Comparison of ENCODE assay signal across 8 mouse cellular contexts in genomic region chr9:65195982-65196737, GRCm38 (mm10). TPM values are rescaled to one million over a fixed set of nuclear protein-coding genes. Genes with fewer than 3 reads are reported as not detected.
DNase-seq lines count a peak whose midpoint lies in the region; ATAC-seq and TF ChIP-seq lines count a peak whose summit lies in the region.

No protein-coding gene starts in this region.

- no peaks in the 10 kb centered on the region for H3K27me3 ChIP-seq in heart, adult 2 months (ENCODE audit: control insufficient read depth, insufficient read depth, low read length)
- no peaks in the 10 kb centered on the region for H3K27me3 ChIP-seq in embryonic facial prominence, embryonic 10.5 days (replicated peaks; ENCODE audit: low read depth, poor library complexity, severe bottlenecking)
- no peaks in the 10 kb centered on the region for H3K27me3 ChIP-seq in hindbrain, postnatal 0 days (ENCODE audit: insufficient read depth, low read length)
- no peaks in the 10 kb centered on the region for H3K27me3 ChIP-seq in midbrain, embryonic 14.5 days (ENCODE audit: control insufficient read depth, insufficient read depth, low read length)

- peak overlapping the region; percentile 35 for H3K4me2 ChIP-seq in hindbrain, postnatal 0 days (ENCODE audit: low read depth, low read length)
- H3K4me2 ChIP-seq in midbrain, embryonic 14.5 days (ENCODE audit: low read length), result peak overlapping the region; percentile 38

- 0 out of 2 replicates have a peak, but pooled peaks have one; percentile 4 for TF ChIP-seq EP300 in heart, adult 2 months (IDR thresholded peaks at IDR 0.05; ENCODE audit: insufficient read depth, low read depth, low read length)

- intact Hi-C loops in heart, adult 2 months (cut with DNase I), result loop anchor here (2.0 to 10.0 kb wide), 2 partner anchors 19 to 461 kb away; partner anchors contain the start of gene Rab11a
- intact Hi-C loops in heart, postnatal 25 days (cut with DNase I), result loop anchor here (2.0 kb wide), 1 partner anchor 19 kb away; no protein-coding TSS in a partner anchor

- peak overlapping the region; percentile 71 for H3K9ac ChIP-seq in heart, adult 2 months (ENCODE audit: low read depth, low read length)
- peak overlapping the region; percentile 37 for H3K9ac ChIP-seq in hindbrain, postnatal 0 days (replicated peaks; ENCODE audit: low read length)
- H3K9ac ChIP-seq in midbrain, embryonic 14.5 days (replicated peaks; ENCODE audit: low read length), result no peak overlapping the region

- no peaks in the 10 kb centered on the region for H3K9me3 ChIP-seq in embryonic facial prominence, embryonic 10.5 days
- H3K9me3 ChIP-seq in hindbrain, postnatal 0 days (ENCODE audit: low read length), result no peaks in the 10 kb centered on the region
- H3K9me3 ChIP-seq in midbrain, embryonic 14.5 days (ENCODE audit: control insufficient read depth, low read length), result no peaks in the 10 kb centered on the region

- TF ChIP-seq CTCF in heart, adult 2 months (IDR thresholded peaks at IDR 0.05), result no peak
- no peak for TF ChIP-seq CTCF in hindbrain, postnatal 0 days (IDR thresholded peaks at IDR 0.05; ENCODE audit: low read depth)

- H3K4me1 ChIP-seq in heart, adult 2 months (ENCODE audit: control insufficient read depth, insufficient read depth, low read length), result peaks cover 22% of the 10 kb centered on the region
- peaks cover 61% of the 10 kb centered on the region for H3K4me1 ChIP-seq in embryonic facial prominence, embryonic 10.5 days
- peaks cover 6% of the 10 kb centered on the region; the same call in 1 of the 2 replicates for H3K4me1 ChIP-seq in hindbrain, postnatal 0 days (ENCODE audit: insufficient read depth, low read length)
- H3K4me1 ChIP-seq in midbrain, embryonic 14.5 days (ENCODE audit: control insufficient read depth, insufficient read depth, low read length), result peaks cover 12% of the 10 kb centered on the region

- peak; percentile 88; the same call in 1 of the 2 replicates for TF ChIP-seq POLR2A in heart, adult 2 months (IDR thresholded peaks at IDR 0.05; ENCODE audit: insufficient read depth, low read depth, low read length)

- peak; percentile 92 for ATAC-seq in hindbrain, postnatal 0 days
- peak; percentile 80 for ATAC-seq in midbrain, embryonic 14.5 days (ENCODE audit: low FRiP score, low TSS enrichment)

- WGBS in heart, adult 2 months, result 7% methylated on average over 9 of the region's 9 CpGs
- WGBS in embryonic facial prominence, embryonic 10.5 days, result 3% methylated on average over 9 of the region's 9 CpGs
- WGBS in hindbrain, postnatal 0 days, result 5% methylated on average over 9 of the region's 9 CpGs
- 5% methylated on average over 9 of the region's 9 CpGs for WGBS in midbrain, embryonic 14.5 days

- H3K27ac ChIP-seq in heart, adult 2 months, result peak overlapping the region; percentile 97
- H3K27ac ChIP-seq in embryonic facial prominence, embryonic 10.5 days (replicated peaks), result peak overlapping the region; percentile 93
- H3K27ac ChIP-seq in hindbrain, postnatal 0 days, result peak overlapping the region; percentile 86
- peak overlapping the region; percentile 77 for H3K27ac ChIP-seq in midbrain, embryonic 14.5 days (replicated peaks; ENCODE audit: low read depth, low read length)

- peak overlapping the region; percentile 49 for H3K4me3 ChIP-seq in heart, adult 2 months
- H3K4me3 ChIP-seq in embryonic facial prominence, embryonic 10.5 days, result peak overlapping the region; percentile 23; the same call in 1 of the 2 replicates
- H3K4me3 ChIP-seq in hindbrain, postnatal 0 days (ENCODE audit: low read length), result no peak overlapping the region
- H3K4me3 ChIP-seq in midbrain, embryonic 14.5 days (replicated peaks; ENCODE audit: low read depth, low read length), result peak overlapping the region; percentile 14; the same call in 1 of the 2 replicates

- DNase-seq in heart, adult 2 months, result no peak
- no peak for DNase-seq in heart, postnatal 25 days (ENCODE audit: low spot score)
- DNase-seq in CD8-positive naive resting alpha-beta T cell, adult 2 months (ENCODE audit: low read depth in 2 of 2, low spot score in 2 of 2), result peak; percentile 24 to 25
- peak; percentile 73 for DNase-seq in embryonic facial prominence, embryonic 10.5 days (ENCODE audit: low spot score)
- DNase-seq in hindbrain, postnatal 0 days (ENCODE audit: low spot score), result peak; percentile 84
- peak; percentile 81 for DNase-seq in midbrain, embryonic 14.5 days
- no peak for DNase-seq in urinary bladder, adult 18-20 months (ENCODE audit: low spot score in 2 of 2)
- no peak for DNase-seq in kidney, postnatal 4 days

- H3K79me2 ChIP-seq in heart, adult 2 months (replicated peaks; ENCODE audit: control insufficient read depth, insufficient read depth, low read length), result no peaks in the 10 kb centered on the region

- peaks cover 6% of the 10 kb centered on the region for H3K36me3 ChIP-seq in heart, adult 2 months (ENCODE audit: control insufficient read depth, insufficient read depth, low read length)
- no peaks in the 10 kb centered on the region for H3K36me3 ChIP-seq in embryonic facial prominence, embryonic 10.5 days (replicated peaks)
- H3K36me3 ChIP-seq in hindbrain, postnatal 0 days (ENCODE audit: insufficient read depth, low read length), result no peaks in the 10 kb centered on the region
- H3K36me3 ChIP-seq in midbrain, embryonic 14.5 days (ENCODE audit: control insufficient read depth, insufficient read depth, low read length), result no peaks in the 10 kb centered on the region

RNA-seq across cellular contexts. Expression of gene Parp16, which starts 1.0 kb away (rescaled TPM):
- 1 to 10 TPM; 2.6 to 3.1 TPM for total RNA-seq in heart, adult 2 months (2021)
- 3.7 and 4.8 TPM in 2 replicates for polyA plus RNA-seq in heart, adult 2 months (2012; rRNA removed)
- 1 to 10 TPM; 4.2 TPM for total RNA-seq in heart, postnatal 25 days (2021)
- 8.2 and 8.3 TPM in 2 replicates for polyA plus RNA-seq in embryonic facial prominence, embryonic 10.5 days (2016; fragmentation: Nextera tagmentation; extraction: Ambion mirVana)
- total RNA-seq in hindbrain, postnatal 0 days (2014; rRNA removed), result 2.6 and 6.7 TPM in 2 replicates
- 5.9 and 6.3 TPM in 2 replicates for polyA plus RNA-seq in hindbrain, postnatal 0 days (2015; fragmentation: Nextera tagmentation; extraction: Ambion mirVana)
- polyA plus RNA-seq in midbrain, embryonic 14.5 days (2014; fragmentation: Nextera tagmentation; extraction: Ambion mirVana), result 5.2 and 6.5 TPM in 2 replicates

RNA-seq across cellular contexts. Expression of gene Igdcc3, which starts 55.2 kb away (rescaled TPM):
- total RNA-seq in heart, adult 2 months (2021), result under 1 TPM; 0.07 to 0.10 TPM
- 0.12 and 0.16 TPM in 2 replicates for polyA plus RNA-seq in heart, adult 2 months (2012; rRNA removed)
- under 1 TPM in 1 of 2 experiments, not detected in 1; 0.08 TPM for total RNA-seq in heart, postnatal 25 days (2021)
- 167 and 281 TPM in 2 replicates for polyA plus RNA-seq in embryonic facial prominence, embryonic 10.5 days (2016; fragmentation: Nextera tagmentation; extraction: Ambion mirVana)
- 2.3 and 6.3 TPM in 2 replicates for total RNA-seq in hindbrain, postnatal 0 days (2014; rRNA removed)
- 5.2 and 6.2 TPM in 2 replicates for polyA plus RNA-seq in hindbrain, postnatal 0 days (2015; fragmentation: Nextera tagmentation; extraction: Ambion mirVana)
- 10.7 and 14.1 TPM in 2 replicates for polyA plus RNA-seq in midbrain, embryonic 14.5 days (2014; fragmentation: Nextera tagmentation; extraction: Ambion mirVana)

Comparison
In these comparisons a context has a peak if more than half of its experiments do, and no peak if none do; other contexts are left out.
1. DNase-seq: peak in CD8-positive naive resting alpha-beta T cell, adult 2 months (2 of 2), embryonic facial prominence, embryonic 10.5 days (single experiment), hindbrain, postnatal 0 days (single experiment) and midbrain, embryonic 14.5 days (single experiment); none in heart, adult 2 months (0 of 2), heart, postnatal 25 days (single experiment), urinary bladder, adult 18-20 months (0 of 2) and kidney, postnatal 4 days (0 of 2).
2. RNA of gene Igdcc3, which starts 55.2 kb away (polyA plus RNA-seq): 167 to 281 TPM in embryonic facial prominence, embryonic 10.5 days; 10.7 to 14.1 TPM in midbrain, embryonic 14.5 days, 5.2 to 6.2 TPM in hindbrain, postnatal 0 days and 0.12 to 0.16 TPM in heart, adult 2 months; every median in the first group is over 10 times any median in the second.
3. Peak in every context shown above with its lines, with median percentiles within 50 percentile points of each other: H3K27ac ChIP-seq.